Mouse (Mus musculus) embryonic fibroblast, embryonic 13.5 days (primary cell): ENCODE data around the gene Shpk. TPM values are rescaled to one million over a fixed set of nuclear protein-coding genes. Genes with fewer than 3 reads are reported as not detected.

Experiments used
- H3K27ac ChIP-seq: 2 replicates; pipeline ENCODE4 v1.5.1; 2012; ENCODE audit warnings: low read length, control low read depth, inconsistent platforms; ENCODE audit not compliant: insufficient read depth
- H3K4me1 ChIP-seq: 2 replicates; pipeline ENCODE4 v1.6.1; 2011; ENCODE audit warnings: low read length; ENCODE audit not compliant: control insufficient read depth, insufficient read depth
- H3K4me3 ChIP-seq: 2 replicates; pipeline ENCODE4 v1.5.1; 2011; ENCODE audit warnings: mild to moderate bottlenecking, control low read depth, low read length; ENCODE audit not compliant: insufficient read depth
- CTCF ChIP-seq: IDR thresholded peaks from 2 replicates; pipeline ENCODE4 v1.5.1; 2011; ENCODE audit warnings: mild to moderate bottlenecking, control low read depth, low read length, moderate library complexity, borderline replicate concordance; ENCODE audit not compliant: insufficient read depth
- POLR2A ChIP-seq: IDR thresholded peaks from 2 replicates; pipeline ENCODE4 v1.6.1; 2011; ENCODE audit warnings: low read depth, mild to moderate bottlenecking, control low read depth, low read length, moderate library complexity
- polyA plus RNA-seq: library from polyadenylated mRNA; stranded (reverse); fragments of >200 nt; gene quantifications from 2 replicates; pipeline ENCODE4 v1.2.4, GENCODE M21; 2011; ENCODE audit warnings: low read depth; ENCODE audit not compliant: missing spikeins, insufficient read length

Gene Shpk
- polyA plus RNA-seq, 1 experiment, result 2.2 TPM

- Histone ChIP-seq H3K4me3 (no peak overlapping the region), H3K27ac (no peak overlapping the region), H3K4me1 (no peaks in the 10 kb centered on the region)
- no peak for TF ChIP-seq POLR2A
- TF ChIP-seq CTCF, result no peak
Observed at GRCm38 (mm10) chr11:73257362-73257945, 58.2 kb downstream of the Shpk start.

GRCm38 (mm10) chr11:73258664-73259063 lies 59.4 kb downstream of the Shpk start:
- Histone ChIP-seq H3K4me3 (no peak overlapping the region), H3K4me1 (no peaks in the 10 kb centered on the region), H3K27ac (no peak overlapping the region)
- TF ChIP-seq CTCF (no peak), POLR2A (no peak)

- no peaks in the 10 kb centered on the region for H3K4me1 ChIP-seq
- no peak overlapping the region for H3K27ac ChIP-seq
- TF ChIP-seq CTCF, result no peak
- no peak for TF ChIP-seq POLR2A
- H3K4me3 ChIP-seq, result no peak overlapping the region
Observed at GRCm38 (mm10) chr11:73260457-73260856, 61.2 kb downstream of the Shpk start.

- Histone ChIP-seq H3K27ac (no peak overlapping the region), H3K4me1 (no peaks in the 10 kb centered on the region), H3K4me3 (no peak overlapping the region)
- TF ChIP-seq POLR2A, result no peak
- no peak for TF ChIP-seq CTCF
Observed at GRCm38 (mm10) chr11:73261385-73261784, 62.1 kb downstream of the Shpk start.

- H3K4me1 ChIP-seq, result no peaks in the 10 kb centered on the region
- no peak within 1 kb of the TSS for H3K27ac ChIP-seq
- TF ChIP-seq POLR2A (no peak), CTCF (no peak)
- H3K4me3 ChIP-seq, result no peak within 1 kb of the TSS
Observed at GRCm38 (mm10) chr11:73267267-73267666, 68.0 kb downstream of the Shpk start, which contains the start of gene Trpv3. Gene Trpv3, plus strand, starts transcription at chr11:73267388.

Other genes starting within 250 kb of the Shpk start
- 0.30 TPM in 1 of 2 replicates, not detected in the other for gene Atp2a3, start 238.3 kb upstream of the Shpk start, polyA plus RNA-seq
- gene P2rx1, start 200.4 kb upstream of the Shpk start, polyA plus RNA-seq, result not detected in 2 replicates
- gene Camkk1, start 180.5 kb upstream of the Shpk start, polyA plus RNA-seq, result 4.2 and 6.7 TPM in 2 replicates
- 10.2 and 11.1 TPM in 2 replicates for gene Ncbp3, start 151.7 kb upstream of the Shpk start, polyA plus RNA-seq
- gene Itgae, start 108.9 kb upstream of the Shpk start, polyA plus RNA-seq, result not detected in 2 replicates
- gene Haspin, start 61.2 kb upstream of the Shpk start, polyA plus RNA-seq, result 5.6 and 6.4 TPM in 2 replicates
- gene P2rx5, start 39.0 kb upstream of the Shpk start, polyA plus RNA-seq, result 4.2 and 4.5 TPM in 2 replicates
- 37.9 and 40.7 TPM in 2 replicates for gene Emc6, start 22.4 kb upstream of the Shpk start, polyA plus RNA-seq
- gene Tax1bp3, start 22.4 kb upstream of the Shpk start, polyA plus RNA-seq, result 129 and 131 TPM in 2 replicates
- 17.9 and 22.1 TPM in 2 replicates for gene Ctns, start 418 bp upstream of the Shpk start, polyA plus RNA-seq
- not detected in 2 replicates for gene Trpv1, start 34.8 kb downstream of the Shpk start, polyA plus RNA-seq
- not detected in 2 replicates for gene Trpv3, start 67.9 kb downstream of the Shpk start, polyA plus RNA-seq
- 0.30 and 0.53 TPM in 2 replicates for gene Aspa, start 130.1 kb downstream of the Shpk start, polyA plus RNA-seq
- not detected in 2 replicates for gene Gm49340, start 130.3 kb downstream of the Shpk start, polyA plus RNA-seq
- not detected in 2 replicates for gene Spata22, start 130.3 kb downstream of the Shpk start, polyA plus RNA-seq
- gene Olfr20, start 151.3 kb downstream of the Shpk start, polyA plus RNA-seq, result not detected in 2 replicates
- gene Olfr376, start 171.8 kb downstream of the Shpk start, polyA plus RNA-seq, result not detected in 2 replicates
- gene Olfr1, start 200.2 kb downstream of the Shpk start, polyA plus RNA-seq, result not detected in 2 replicates
- gene Olfr378, start 229.0 kb downstream of the Shpk start, polyA plus RNA-seq, result not detected in 2 replicates